Mouse (Mus musculus) adipose tissue, adult 10 weeks (tissue): Measurements from ENCODE around the gene Defb11. TPM values are rescaled to one million over a fixed set of nuclear protein-coding genes. Genes with fewer than 3 reads are reported as not detected.

ENCODE experiments used
- polyA plus RNA-seq: library from polyadenylated mRNA; stranded (reverse); fragments of 350-450 nt; fragmentation: Illumina TruSeq; extraction: RNeasy Lipid Tissue Mini Kit (QIAGEN cat#74804); gene quantifications from one replicate; pipeline ENCODE4 v1.2.3, GENCODE M21; 2014; ENCODE audit warnings: low read depth, low replicate concordance

Defb11 gene
- polyA plus RNA-seq, result 172 TPM

GRCm38 (mm10) chr8:21906290-21906689 lies at the start of gene Defb11:
Gene Defb11 (minus strand): TSS chr8:21906412.

GRCm38 (mm10) chr8:21946462-21946861 lies 40.2 kb upstream of the Defb11 start, which contains the start of gene Defb13:
Gene Defb13 (plus strand): TSS chr8:21946762.

GRCm38 (mm10) chr8:21938052-21938451 lies 31.8 kb upstream of the Defb11 start, which contains the start of gene Defb35:
Gene Defb35 (plus strand): TSS chr8:21938352.

GRCm38 (mm10) chr8:21932610-21933009 lies 26.4 kb upstream of the Defb11 start, which contains the start of gene Defb15:
Gene Defb15 (minus strand): TSS chr8:21932710.

GRCm38 (mm10) chr8:21885321-21885720 lies 20.9 kb downstream of the Defb11 start, which contains the start of gene Defb9:
Gene Defb9 (minus strand): TSS chr8:21885421.

GRCm38 (mm10) chr8:21858586-21858985 lies 47.6 kb downstream of the Defb11 start, which contains the start of gene Defb10:
Gene Defb10 (plus strand): TSS chr8:21858901.

Other genes with a start within 250 kb of the Defb11 start
- not detected for gene Defa34, start 240.6 kb downstream of the Defb11 start, polyA plus RNA-seq
- gene AY761184, start 202.8 kb downstream of the Defb11 start, polyA plus RNA-seq, result 2.5 TPM
- gene Defa24, start 171.9 kb downstream of the Defb11 start, polyA plus RNA-seq, result 1.1 TPM
- not detected for gene Defb50, start 82.9 kb downstream of the Defb11 start, polyA plus RNA-seq
- 235 TPM for gene Defb2, start 66.5 kb downstream of the Defb11 start, polyA plus RNA-seq
- 21.5 TPM for gene Defb10, start 47.5 kb downstream of the Defb11 start, polyA plus RNA-seq
- 17.0 TPM for gene Defb9, start 21.0 kb downstream of the Defb11 start, polyA plus RNA-seq
- gene Defb15, start 26.3 kb upstream of the Defb11 start, polyA plus RNA-seq, result 1,651 TPM
- not detected for gene Defb35, start 31.9 kb upstream of the Defb11 start, polyA plus RNA-seq
- 28.2 TPM for gene Defb13, start 40.4 kb upstream of the Defb11 start, polyA plus RNA-seq
- gene Fam90a1a, start 52.3 kb upstream of the Defb11 start, polyA plus RNA-seq, result 0.31 TPM
- gene Ccdc70, start 63.4 kb upstream of the Defb11 start, polyA plus RNA-seq, result 4.4 TPM
- gene Atp7b, start 153.9 kb upstream of the Defb11 start, polyA plus RNA-seq, result 0.17 TPM
- 9.1 TPM for gene Alg11, start 154.3 kb upstream of the Defb11 start, polyA plus RNA-seq
- gene Nek5, start 218.6 kb upstream of the Defb11 start, polyA plus RNA-seq, result 1.5 TPM